10 mouse cellular contexts compared by ENCODE assay signal in the genomic region with DNA sequence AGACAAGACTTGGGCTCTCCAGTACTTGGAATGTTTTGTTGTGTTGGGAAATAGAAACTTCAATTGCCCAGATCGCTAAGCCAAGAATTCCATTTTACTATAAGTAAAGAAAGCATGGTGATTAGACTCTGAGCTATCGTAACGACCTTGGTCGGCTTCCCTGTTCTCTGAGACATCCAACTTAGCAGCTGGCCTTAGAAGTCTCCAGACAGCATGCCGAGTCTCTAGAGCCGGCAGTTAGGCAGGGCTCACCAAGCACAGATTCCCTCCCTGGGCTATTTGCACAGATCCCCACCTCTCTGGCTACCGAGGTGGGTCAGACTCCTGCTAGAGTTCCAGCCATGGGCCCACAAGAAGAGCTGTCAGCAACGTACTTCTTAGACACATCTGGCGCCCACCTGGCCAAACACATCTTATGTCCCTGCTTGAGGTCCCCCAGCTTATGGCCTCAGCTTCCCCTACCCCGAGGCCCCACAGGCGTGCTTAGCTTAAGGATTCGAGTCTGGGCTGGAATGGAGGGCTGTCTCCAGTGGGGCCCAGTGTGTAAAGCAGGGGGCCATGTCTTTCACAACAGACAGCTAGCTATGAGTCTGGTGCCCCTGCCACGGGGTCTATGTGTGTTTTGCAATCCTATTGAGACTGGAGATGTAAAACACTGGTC. TPM values are rescaled to one million over a fixed set of nuclear protein-coding genes. Genes with fewer than 3 reads are reported as not detected.
A peak's percentile ranks its signal among the peaks of the same experiment; 100 is the strongest.
DNase-seq lines count a peak whose midpoint lies in the region; ATAC-seq and TF ChIP-seq lines count a peak whose summit lies in the region.
"Had no signal": no experiment of that assay in that cellular context is flagged by ENCODE, and none has a peak within 500 bp of the region (broad histone marks: within the 10 kb centered on the region; RNA-seq: fewer than 3 reads in every experiment).

No protein-coding gene starts in this region.

- no peak overlapping the region for H3K9ac ChIP-seq in hindbrain, embryonic 14.5 days
- H3K9ac ChIP-seq in intestine, postnatal 0 days (ENCODE audit: low read depth, low read length): peak overlapping the region; percentile 31; the same call in 1 of the 2 replicates
- H3K9ac ChIP-seq: hindbrain, embryonic 15.5 days had no signal

- H3K4me3 ChIP-seq in hindbrain, embryonic 10.5 days: no peak overlapping the region
- H3K4me3 ChIP-seq in hindbrain, embryonic 14.5 days (replicated peaks; ENCODE audit: low read length): no peak overlapping the region
- peak overlapping the region; percentile 35 for H3K4me3 ChIP-seq in E14TG2a.4 (replicated peaks; ENCODE audit: low read length)
- peak overlapping the region; percentile 23 for H3K4me3 ChIP-seq in embryonic facial prominence, embryonic 10.5 days
- H3K4me3 ChIP-seq in intestine, postnatal 0 days (ENCODE audit: low read depth, low read length): no peak overlapping the region
- H3K4me3 ChIP-seq: hindbrain, embryonic 15.5 days had no signal

- no peak for ATAC-seq in hindbrain, embryonic 14.5 days (ENCODE audit: low FRiP score)
- peak; percentile 48 for ATAC-seq in intestine, postnatal 0 days
- no peak for ATAC-seq in megakaryocyte-erythroid progenitor cell, adult 5-6 weeks (replicated peaks; ENCODE audit: low FRiP score, low TSS enrichment, poor library complexity, severe bottlenecking)

- no peak for TF ChIP-seq CTCF in E14TG2a.4 (conservative IDR thresholded peaks at IDR 0.05; ENCODE audit: low read length)
- TF ChIP-seq CTCF in intestine, postnatal 0 days (IDR thresholded peaks at IDR 0.05; ENCODE audit: low read depth): no peak

- no peak overlapping the region for H3K4me2 ChIP-seq in hindbrain, embryonic 14.5 days (replicated peaks)
- peak overlapping the region; percentile 35; the same call in 1 of the 2 replicates for H3K4me2 ChIP-seq in intestine, postnatal 0 days (replicated peaks; ENCODE audit: low read depth)
- H3K4me2 ChIP-seq: hindbrain, embryonic 15.5 days had no signal

- peak; percentile 60 for DNase-seq in hindbrain, embryonic 10.5 days (ENCODE audit: low spot score)
- DNase-seq in hindbrain, embryonic 14.5 days (ENCODE audit: low spot score): no peak
- DNase-seq in embryonic facial prominence, embryonic 10.5 days (ENCODE audit: low spot score): peak; percentile 81
- no peak for DNase-seq in right cerebral cortex, postnatal 14 days
- DNase-seq in cerebellum, postnatal 10 days: no peak
- DNase-seq: adrenal gland, postnatal 36 days had no signal

- 59% methylated on average over 13 of the region's 13 CpGs for WGBS in hindbrain, embryonic 10.5 days
- 55% methylated on average over 13 of the region's 13 CpGs for WGBS in hindbrain, embryonic 14.5 days
- WGBS in embryonic facial prominence, embryonic 10.5 days: 30% methylated on average over 13 of the region's 13 CpGs
- WGBS in intestine, postnatal 0 days: 20% methylated on average over 13 of the region's 13 CpGs

- peaks cover 28% of the 10 kb centered on the region; the same call in 1 of the 2 replicates for H3K36me3 ChIP-seq in hindbrain, embryonic 10.5 days
- no peaks in the 10 kb centered on the region for H3K36me3 ChIP-seq in hindbrain, embryonic 14.5 days (replicated peaks; ENCODE audit: control insufficient read depth, insufficient read depth)
- peaks cover 61% of the 10 kb centered on the region for H3K36me3 ChIP-seq in E14TG2a.4 (ENCODE audit: insufficient read depth, low read length)
- H3K36me3 ChIP-seq in embryonic facial prominence, embryonic 10.5 days (replicated peaks): peaks cover 49% of the 10 kb centered on the region
- no peaks in the 10 kb centered on the region for H3K36me3 ChIP-seq in intestine, postnatal 0 days (ENCODE audit: control insufficient read depth, insufficient read depth)
- H3K36me3 ChIP-seq: hindbrain, embryonic 15.5 days had no signal

- H3K9me3 ChIP-seq in hindbrain, embryonic 10.5 days: no peaks in the 10 kb centered on the region
- no peaks in the 10 kb centered on the region for H3K9me3 ChIP-seq in hindbrain, embryonic 14.5 days (ENCODE audit: control insufficient read depth, low read length)
- H3K9me3 ChIP-seq in E14TG2a.4 (ENCODE audit: low read length): no peaks in the 10 kb centered on the region
- H3K9me3 ChIP-seq in embryonic facial prominence, embryonic 10.5 days: no peaks in the 10 kb centered on the region
- H3K9me3 ChIP-seq in intestine, postnatal 0 days (ENCODE audit: control insufficient read depth): no peaks in the 10 kb centered on the region
- H3K9me3 ChIP-seq: hindbrain, embryonic 15.5 days had no signal

- peaks cover 15% of the 10 kb centered on the region; the same call in 1 of the 2 replicates for H3K27me3 ChIP-seq in hindbrain, embryonic 10.5 days (ENCODE audit: insufficient read depth, poor library complexity, severe bottlenecking)
- H3K27me3 ChIP-seq in hindbrain, embryonic 14.5 days (ENCODE audit: control insufficient read depth, insufficient read depth, low read length): no peaks in the 10 kb centered on the region
- no peaks in the 10 kb centered on the region for H3K27me3 ChIP-seq in E14TG2a.4 (ENCODE audit: insufficient read depth, low read length)
- no peaks in the 10 kb centered on the region for H3K27me3 ChIP-seq in embryonic facial prominence, embryonic 10.5 days (replicated peaks; ENCODE audit: low read depth, poor library complexity, severe bottlenecking)
- H3K27me3 ChIP-seq in intestine, postnatal 0 days (replicated peaks; ENCODE audit: control insufficient read depth, insufficient read depth, low read length): no peaks in the 10 kb centered on the region

- H3K4me1 ChIP-seq in hindbrain, embryonic 10.5 days (replicated peaks): peaks cover 98% of the 10 kb centered on the region
- H3K4me1 ChIP-seq in hindbrain, embryonic 14.5 days (replicated peaks; ENCODE audit: control insufficient read depth, insufficient read depth, low read length): peaks cover 47% of the 10 kb centered on the region
- H3K4me1 ChIP-seq in E14TG2a.4 (replicated peaks; ENCODE audit: low read depth, low read length): peaks cover 98% of the 10 kb centered on the region
- peaks cover 100% of the 10 kb centered on the region for H3K4me1 ChIP-seq in embryonic facial prominence, embryonic 10.5 days
- H3K4me1 ChIP-seq in intestine, postnatal 0 days (replicated peaks; ENCODE audit: control insufficient read depth, insufficient read depth, low read length): peaks cover 30% of the 10 kb centered on the region

- peak overlapping the region; percentile 60 for H3K27ac ChIP-seq in hindbrain, embryonic 10.5 days
- H3K27ac ChIP-seq in hindbrain, embryonic 14.5 days: no peak overlapping the region
- H3K27ac ChIP-seq in embryonic facial prominence, embryonic 10.5 days (replicated peaks): peak overlapping the region; percentile 81
- peak overlapping the region; percentile 66 for H3K27ac ChIP-seq in intestine, postnatal 0 days (ENCODE audit: low read depth, low read length)
- H3K27ac ChIP-seq: hindbrain, embryonic 15.5 days had no signal

RNA-seq across cellular contexts. Expression of gene Sulf2, which starts 6.7 kb away (rescaled TPM):
- polyA plus RNA-seq in hindbrain, embryonic 10.5 days (2016; fragmentation: Nextera tagmentation; extraction: Ambion mirVana): 83.8 and 87.8 TPM in 2 replicates
- polyA plus RNA-seq in hindbrain, embryonic 14.5 days (2014; fragmentation: Nextera tagmentation; extraction: Ambion mirVana): 125 TPM in 2 replicates
- 115 and 131 TPM in 2 replicates for polyA plus RNA-seq in embryonic facial prominence, embryonic 10.5 days (2016; fragmentation: Nextera tagmentation; extraction: Ambion mirVana)
- 66.0 and 66.4 TPM in 2 replicates for polyA plus RNA-seq in intestine, postnatal 0 days (2015; fragmentation: Nextera tagmentation; extraction: Ambion mirVana)
- 0.25 TPM in 1 of 2 replicates, not detected in the other for total RNA-seq in megakaryocyte-erythroid progenitor cell, adult 5-6 weeks (2014; fragmentation: Nextera tagmentation)
- total RNA-seq in megakaryocyte-erythroid progenitor cell, adult 5-6 weeks (2017): 0.42 and 2.3 TPM in 2 replicates

Comparison
In these comparisons a context has a peak if more than half of its experiments do, and no peak if none do; other contexts are left out.
1. DNase-seq: peak in hindbrain, embryonic 10.5 days (single experiment) and embryonic facial prominence, embryonic 10.5 days (single experiment); none in hindbrain, embryonic 14.5 days (single experiment), right cerebral cortex, postnatal 14 days (single experiment) and cerebellum, postnatal 10 days (0 of 2).
2. H3K4me3 ChIP-seq: peak in E14TG2a.4 (single experiment) and embryonic facial prominence, embryonic 10.5 days (single experiment); none in hindbrain, embryonic 10.5 days (single experiment), hindbrain, embryonic 14.5 days (single experiment) and intestine, postnatal 0 days (single experiment).